Mouse (Mus musculus): ENCODE measurements around the gene Olfr1358.

DNA sequence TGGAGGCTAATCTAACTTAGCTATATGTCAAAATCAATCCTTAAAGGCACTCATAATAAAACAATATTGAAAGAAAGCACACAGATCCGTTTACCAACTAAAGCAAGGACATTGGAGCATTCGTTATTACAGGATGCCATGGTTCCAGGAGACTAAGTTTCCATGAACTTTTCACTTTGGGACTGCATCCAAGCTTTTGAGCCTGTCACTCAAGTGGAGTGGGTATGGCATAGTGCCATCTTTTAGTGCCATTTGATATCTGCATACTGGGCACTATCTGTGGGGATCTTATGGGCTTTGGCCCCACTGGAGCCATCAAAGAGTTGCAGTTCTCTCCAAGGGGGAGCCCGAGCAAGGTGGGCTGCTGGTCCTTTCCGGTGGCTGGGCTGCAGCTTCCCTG, 8.3 kb downstream of the Olfr1358 start:
- no peak for TF ChIP-seq POLR2A (IDR thresholded peaks at IDR 0.05; ENCODE audit: insufficient read depth, low read depth, low read length)
- no peak for TF ChIP-seq CTCF (IDR thresholded peaks at IDR 0.05; ENCODE audit: insufficient read depth, low read depth, low read length)
